1 mouse cellular context compared by ENCODE assay signal in the genomic region with DNA sequence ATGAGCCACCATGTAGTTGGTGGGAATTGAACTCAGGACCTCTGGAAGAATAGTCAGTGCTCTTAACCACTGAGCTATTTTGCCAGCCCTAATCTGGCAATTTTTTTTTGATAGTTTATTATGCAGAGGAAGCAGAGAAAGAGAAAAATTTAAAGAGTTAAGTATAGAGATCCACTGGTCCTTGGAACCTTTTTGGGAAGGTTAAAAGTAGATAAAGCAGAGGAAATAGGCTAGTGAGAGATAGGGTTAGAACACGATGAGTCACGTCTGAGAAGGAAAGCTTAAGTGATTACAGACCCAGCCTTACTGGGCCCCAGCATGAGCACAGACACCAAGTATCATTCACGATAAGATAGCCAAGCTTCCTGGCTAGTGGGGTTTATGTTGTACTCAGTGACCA.
TF ChIP-seq lines count a peak whose summit lies in the region.

No protein-coding gene starts in this region.

TF ChIP-seq in MEL, 35 proteins besides CTCF, POLR2A, EP300 and RAD21 (continued from another document):
- TF ChIP-seq UBTF (IDR thresholded peaks at IDR 0.05; ENCODE audit: borderline replicate concordance, insufficient read depth, low read depth, low read length) (no peak), MYB (IDR thresholded peaks at IDR 0.05; ENCODE audit: low read depth, low read length) (peak; percentile 45; the same call in 1 of the 2 replicates), CHD2 (IDR thresholded peaks at IDR 0.05; ENCODE audit: low read length) (no peak; the same call in 1 of the 2 replicates), E2F4 (IDR thresholded peaks at IDR 0.05; ENCODE audit: borderline replicate concordance, low read depth, low read length) (no peak), TCF12 (IDR thresholded peaks at IDR 0.05; ENCODE audit: low read depth, low read length) (peak; percentile 96), NRF1 (IDR thresholded peaks at IDR 0.05; ENCODE audit: insufficient read depth, low read depth, low read length, poor library complexity, severe bottlenecking) (peak; percentile 14; the same call in 1 of the 2 replicates), MAFK (IDR thresholded peaks at IDR 0.05; ENCODE audit: borderline replicate concordance, low read depth, low read length) (peak; percentile 81), MAX (IDR thresholded peaks at IDR 0.05; ENCODE audit: low read length) (no peak), ETS1 (IDR thresholded peaks at IDR 0.05; ENCODE audit: low read depth, low read length) (peak; percentile 98), ZMIZ1 (IDR thresholded peaks at IDR 0.05; ENCODE audit: low read depth, low read length) (peak; percentile 79; the same call in 1 of the 2 replicates), MXI1 (IDR thresholded peaks at IDR 0.05; ENCODE audit: low read depth, low read length) (peak; percentile 51; the same call in 1 of the 2 replicates), TAL1 (IDR thresholded peaks at IDR 0.05; ENCODE audit: low read length) (peak; percentile 90), RCOR1 (IDR thresholded peaks at IDR 0.05; ENCODE audit: low read depth, low read length) (peak; percentile 95), POLR2AphosphoS2 (IDR thresholded peaks at IDR 0.05; ENCODE audit: low read length) (peak; percentile 85; the same call in 1 of the 2 replicates), ZC3H11A (IDR thresholded peaks at IDR 0.05; ENCODE audit: low read depth, low read length) (no peak; the same call in 1 of the 2 replicates), USF2 (IDR thresholded peaks at IDR 0.05; ENCODE audit: borderline replicate concordance in 1 of 2, insufficient read depth in 1 of 2, low read depth in 1 of 2, low read length in 2 of 2) (no peak), USF1 (IDR thresholded peaks at IDR 0.05; ENCODE audit: low read depth, low read length) (no peak), BHLHE40 (IDR thresholded peaks at IDR 0.05; ENCODE audit: borderline replicate concordance, low read depth, low read length) (peak; percentile 82; the same call in 1 of the 2 replicates), SMC3 (IDR thresholded peaks at IDR 0.05; ENCODE audit: low read depth, low read length) (no peak), GABPA (IDR thresholded peaks at IDR 0.05; ENCODE audit: low read depth, low read length) (0 out of 2 replicates have a peak, but pooled peaks have one; percentile 40), GATA1 (IDR thresholded peaks at IDR 0.05; ENCODE audit: low read depth, low read length) (peak; percentile 99), TBP (IDR thresholded peaks at IDR 0.05; ENCODE audit: low read depth, low read length) (peak; percentile 99), MAZ (IDR thresholded peaks at IDR 0.05; ENCODE audit: low read depth, low read length) (peak; percentile 81; the same call in 1 of the 2 replicates), ELF1 (IDR thresholded peaks at IDR 0.05; ENCODE audit: low read depth, low read length) (no peak; the same call in none of the 2 replicates), NELFE (IDR thresholded peaks at IDR 0.05; ENCODE audit: low read depth, low read length) (no peak)
TF ChIP-seq in MEL: peak in this region for 22.
